Mouse (Mus musculus) T-cell, adult 66 days (primary cell): ENCODE results near the gene Smarcc1. TPM values are rescaled to one million over a fixed set of nuclear protein-coding genes. Genes with fewer than 3 reads are reported as not detected.

Experiments
- total RNA-seq, 2 experiments: library from RNA; stranded (reverse); gene quantifications; 3 replicates in 1 of 2; 4 replicates in 1 of 2; pipeline ENCODE4 v1.2.4; 2023

Gene Smarcc1
- total RNA-seq: 10 to 100 TPM; 65.3 to 73.0 TPM

GRCm38 (mm10) chr9:110116977-110117778, at the start of gene Smarcc1:
Gene Smarcc1, plus strand, starts transcription at chr9:110117708.

GRCm38 (mm10) chr9:110117779-110118139, 251 bp downstream of the Smarcc1 start, which contains the start of gene Dhx30:
Gene Dhx30, minus strand, starts transcription at chr9:110117830.

GRCm38 (mm10) chr9:110243221-110243833, 125.8 kb downstream of the Smarcc1 start, which contains the start of gene Cspg5:
Gene Cspg5, plus strand, starts transcription at chr9:110243783.

Other genes starting within 250 kb of the Smarcc1 start
- 10 to 100 TPM; 10.6 to 15.0 TPM for gene Cdc25a, start 242.1 kb upstream of the Smarcc1 start, total RNA-seq
- 100 to 1,000 TPM; 101 to 118 TPM for gene Map4, start 186.2 kb upstream of the Smarcc1 start, total RNA-seq
- gene Dhx30, start 122 bp downstream of the Smarcc1 start, total RNA-seq: 100 to 1,000 TPM; 139 to 144 TPM
- 1 to 10 TPM; 5.7 to 6.7 TPM for gene Cspg5, start 126.1 kb downstream of the Smarcc1 start, total RNA-seq
- 1 to 10 TPM; 8.8 to 9.0 TPM for gene Elp6, start 187.5 kb downstream of the Smarcc1 start, total RNA-seq
- 100 to 1,000 TPM in 1 of 2 experiments, 10 to 100 TPM in 1; 87.8 to 116 TPM for gene Scap, start 215.6 kb downstream of the Smarcc1 start, total RNA-seq